Mouse (Mus musculus): ENCODE data around the gene Coro1a.

GRCm38 (mm10) chr7:126650852-126651251 lies 56.7 kb downstream of the Coro1a start:
- TF ChIP-seq CTCF (IDR thresholded peaks at IDR 0.05; ENCODE audit: insufficient read depth, low read length) (no peak), POLR2A (IDR thresholded peaks at IDR 0.05; ENCODE audit: borderline replicate concordance, extremely low read depth, low read depth, low read length) (no peak)

Measured in lung, adult 2 months (tissue).